Mouse (Mus musculus) right cerebral cortex, postnatal 14 days (tissue): ENCODE measurements around the gene Hist1h4h.

Source experiments
- DNase-seq: peaks from one replicate; pipeline ENCODE4 v3.0.0; 2022

The Hist1h4h gene

DNA sequence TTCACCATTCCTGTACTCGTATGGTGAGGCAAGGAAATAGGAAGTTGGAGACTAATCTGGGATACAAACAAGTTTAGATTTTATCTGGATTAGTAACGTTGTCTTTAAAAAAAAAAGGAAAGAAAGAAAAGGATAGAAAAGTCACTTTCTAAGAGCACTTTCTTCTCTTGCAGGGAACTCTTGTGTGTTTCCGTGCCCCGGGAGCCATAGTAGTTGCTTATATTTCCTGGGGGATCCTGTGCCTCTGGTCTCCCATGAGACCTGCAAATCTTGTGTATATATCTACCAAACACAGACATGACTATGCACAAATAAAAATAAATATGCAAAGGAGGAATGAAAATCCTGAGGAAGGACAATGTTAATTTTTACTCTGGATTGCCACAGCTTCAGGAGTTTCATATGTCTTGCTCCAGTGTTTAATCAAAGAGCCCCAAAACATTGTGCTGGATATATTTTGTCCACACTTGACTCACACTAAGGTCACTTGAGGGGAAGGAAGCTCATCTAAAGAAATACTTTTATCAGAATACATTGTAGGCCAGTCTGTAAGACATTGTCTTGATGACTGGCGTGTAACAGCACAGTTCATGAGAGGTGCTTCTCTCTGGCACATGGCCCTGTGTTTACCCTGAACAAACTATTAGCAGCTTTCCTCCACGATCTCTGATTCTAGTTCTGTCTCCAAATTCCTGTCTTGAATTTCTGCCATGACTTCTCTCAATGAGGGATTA lies 46.2 kb downstream of the Hist1h4h start:
- DNase-seq, result no peak

DNA sequence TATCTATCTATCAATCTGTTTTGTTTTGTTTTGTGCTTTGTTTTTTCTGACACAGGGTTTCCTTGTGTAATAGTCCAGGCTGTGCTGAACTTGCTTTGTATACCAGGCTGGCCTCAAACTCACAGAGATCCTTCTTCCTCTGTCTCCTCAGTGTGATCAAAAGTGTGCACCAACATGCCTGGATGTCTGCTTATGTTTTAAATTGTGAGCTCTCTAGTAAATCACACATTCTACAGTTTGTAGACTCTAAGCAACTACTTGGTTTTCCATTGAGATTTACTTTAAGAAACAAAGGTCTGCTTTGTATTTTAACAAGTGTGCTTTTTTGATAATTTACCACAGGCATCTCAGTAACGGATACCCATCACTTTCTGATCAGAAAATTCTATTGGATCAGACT lies 47.0 kb downstream of the Hist1h4h start:
- no peak for DNase-seq
